Mouse (Mus musculus) urinary bladder, postnatal 10 days (tissue): ENCODE measurements around the gene Cdx4.
A peak's percentile ranks its signal among the peaks of the same experiment; 100 is the strongest.

Experiments used
- DNase-seq: peaks from one replicate; pipeline ENCODE4 v3.0.0; 2022; ENCODE audit warnings: low spot score

Gene Cdx4

GRCm38 (mm10) chrX:103321146-103321545 lies at the start of gene Cdx4:
TSS of gene Cdx4 (plus strand) at chrX:103321398.
- no peak for DNase-seq

GRCm38 (mm10) chrX:103274325-103274724 lies 46.9 kb upstream of the Cdx4 start:
- no peak for DNase-seq

GRCm38 (mm10) chrX:103286899-103287722 lies 34.1 kb upstream of the Cdx4 start:
- no peak for DNase-seq

GRCm38 (mm10) chrX:103287846-103288377 lies 33.3 kb upstream of the Cdx4 start:
- DNase-seq, result no peak

GRCm38 (mm10) chrX:103288485-103289330 lies 32.5 kb upstream of the Cdx4 start:
- no peak for DNase-seq

- no peak for DNase-seq
Measured at GRCm38 (mm10) chrX:103298937-103299336, 22.3 kb upstream of the Cdx4 start.

GRCm38 (mm10) chrX:103308262-103308661 lies 12.9 kb upstream of the Cdx4 start:
- no peak for DNase-seq

GRCm38 (mm10) chrX:103311723-103312122 lies 9.5 kb upstream of the Cdx4 start:
- DNase-seq, result no peak

- no peak for DNase-seq
Measured at GRCm38 (mm10) chrX:103314146-103314545, 7.1 kb upstream of the Cdx4 start.

GRCm38 (mm10) chrX:103325900-103326299 lies 4.7 kb downstream of the Cdx4 start:
- no peak for DNase-seq

- no peak for DNase-seq
Measured at GRCm38 (mm10) chrX:103329386-103329785, 8.2 kb downstream of the Cdx4 start.

- no peak for DNase-seq
Measured at GRCm38 (mm10) chrX:103331125-103331858, 10.1 kb downstream of the Cdx4 start.

GRCm38 (mm10) chrX:103341369-103342113 lies 20.3 kb downstream of the Cdx4 start:
- DNase-seq, result no peak

- DNase-seq, result no peak
Measured at GRCm38 (mm10) chrX:103355784-103356183, 34.6 kb downstream of the Cdx4 start.

GRCm38 (mm10) chrX:103356287-103356686 lies 35.1 kb downstream of the Cdx4 start, which contains the start of gene Chic1:
TSS of gene Chic1 (plus strand) at chrX:103356476.
- peak; percentile 10 for DNase-seq

- no peak for DNase-seq
Measured at GRCm38 (mm10) chrX:103356761-103357236, 35.6 kb downstream of the Cdx4 start.

GRCm38 (mm10) chrX:103366201-103366600 lies 45.0 kb downstream of the Cdx4 start:
- DNase-seq, result no peak

GRCm38 (mm10) chrX:103368650-103369049 lies 47.5 kb downstream of the Cdx4 start:
- DNase-seq, result no peak

- no peak for DNase-seq
Measured at GRCm38 (mm10) chrX:103371221-103371620, 50.0 kb downstream of the Cdx4 start.

- DNase-seq, result no peak
Measured at GRCm38 (mm10) chrX:103371627-103372026, 50.4 kb downstream of the Cdx4 start.

GRCm38 (mm10) chrX:103374250-103374649 lies 53.1 kb downstream of the Cdx4 start:
- DNase-seq, result no peak
